Mouse (Mus musculus) T-helper 1 cell (primary cell): ENCODE data around the gene Gm4881.

Experiments
- in situ Hi-C: fragments of 300-600 bp; cut with MboI, MseI; formaldehyde crosslinking; loops from one replicate; pipeline ENCODE4 v1.15.1; 2025; ENCODE audit warnings: high pct_unique_total_duplicates

Gm4881 gene

GRCm38 (mm10) chr7:24944257-24944950, at the start of gene Gm4881:
Gm4881 (minus strand) TSS chr7:24944494.
- in situ Hi-C loops = no loop called here

GRCm38 (mm10) chr7:24993081-24993480, 48.8 kb upstream of the Gm4881 start:
- in situ Hi-C loops = no loop called here

- in situ Hi-C loops = no loop called here
These were observed 46.2 kb upstream of the Gm4881 start for GRCm38 (mm10) chr7:24990478-24990877.

GRCm38 (mm10) chr7:24987941-24988340, 43.6 kb upstream of the Gm4881 start:
- in situ Hi-C loops = no loop called here

- in situ Hi-C loops = no loop called here
These were observed 41.5 kb upstream of the Gm4881 start for GRCm38 (mm10) chr7:24985799-24986198.

- in situ Hi-C loops = no loop called here
These were observed 40.0 kb upstream of the Gm4881 start for GRCm38 (mm10) chr7:24984307-24984706.

GRCm38 (mm10) chr7:24983396-24983795, 39.1 kb upstream of the Gm4881 start:
- in situ Hi-C loops = no loop called here

- in situ Hi-C loops = no loop called here
These were observed 36.1 kb upstream of the Gm4881 start for GRCm38 (mm10) chr7:24980439-24980838.

GRCm38 (mm10) chr7:24978781-24979180, 34.5 kb upstream of the Gm4881 start:
- in situ Hi-C loops = no loop called here

GRCm38 (mm10) chr7:24974893-24975595, 30.8 kb upstream of the Gm4881 start:
- in situ Hi-C loops = no loop called here

GRCm38 (mm10) chr7:24973902-24974301, 29.6 kb upstream of the Gm4881 start:
- in situ Hi-C loops = no loop called here

- in situ Hi-C loops = no loop called here
These were observed 28.9 kb upstream of the Gm4881 start for GRCm38 (mm10) chr7:24973208-24973607.

- in situ Hi-C loops = no loop called here
These were observed 27.9 kb upstream of the Gm4881 start, which contains the start of gene Rabac1 for GRCm38 (mm10) chr7:24971972-24972893. Rabac1 (minus strand) TSS chr7:24972754.

- in situ Hi-C loops = no loop called here
These were observed 27.1 kb upstream of the Gm4881 start for GRCm38 (mm10) chr7:24971261-24971971.

- in situ Hi-C loops = no loop called here
These were observed 26.0 kb upstream of the Gm4881 start for GRCm38 (mm10) chr7:24970341-24970740.

GRCm38 (mm10) chr7:24969805-24970204, 25.5 kb upstream of the Gm4881 start:
- in situ Hi-C loops = loop anchor here (5.0 kb wide), 1 partner anchor 153 kb away; no protein-coding TSS in a partner anchor

GRCm38 (mm10) chr7:24968463-24968862, 24.2 kb upstream of the Gm4881 start:
- in situ Hi-C loops = loop anchor here (5.0 kb wide), 1 partner anchor 151 kb away; no protein-coding TSS in a partner anchor

- in situ Hi-C loops = loop anchor here (5.0 kb wide), 1 partner anchor 151 kb away; no protein-coding TSS in a partner anchor
These were observed 23.7 kb upstream of the Gm4881 start for GRCm38 (mm10) chr7:24967966-24968365.

GRCm38 (mm10) chr7:24964897-24965535, 20.7 kb upstream of the Gm4881 start:
- in situ Hi-C loops = loop anchor here (5.0 kb wide), 1 partner anchor 148 kb away; no protein-coding TSS in a partner anchor

- in situ Hi-C loops = no loop called here
These were observed 20.0 kb upstream of the Gm4881 start for GRCm38 (mm10) chr7:24964288-24964687.

- in situ Hi-C loops = no loop called here
These were observed 10.9 kb upstream of the Gm4881 start for GRCm38 (mm10) chr7:24955226-24955625.
